Mouse (Mus musculus): ENCODE data around the gene Tmcc2.

The Tmcc2 gene

DNA sequence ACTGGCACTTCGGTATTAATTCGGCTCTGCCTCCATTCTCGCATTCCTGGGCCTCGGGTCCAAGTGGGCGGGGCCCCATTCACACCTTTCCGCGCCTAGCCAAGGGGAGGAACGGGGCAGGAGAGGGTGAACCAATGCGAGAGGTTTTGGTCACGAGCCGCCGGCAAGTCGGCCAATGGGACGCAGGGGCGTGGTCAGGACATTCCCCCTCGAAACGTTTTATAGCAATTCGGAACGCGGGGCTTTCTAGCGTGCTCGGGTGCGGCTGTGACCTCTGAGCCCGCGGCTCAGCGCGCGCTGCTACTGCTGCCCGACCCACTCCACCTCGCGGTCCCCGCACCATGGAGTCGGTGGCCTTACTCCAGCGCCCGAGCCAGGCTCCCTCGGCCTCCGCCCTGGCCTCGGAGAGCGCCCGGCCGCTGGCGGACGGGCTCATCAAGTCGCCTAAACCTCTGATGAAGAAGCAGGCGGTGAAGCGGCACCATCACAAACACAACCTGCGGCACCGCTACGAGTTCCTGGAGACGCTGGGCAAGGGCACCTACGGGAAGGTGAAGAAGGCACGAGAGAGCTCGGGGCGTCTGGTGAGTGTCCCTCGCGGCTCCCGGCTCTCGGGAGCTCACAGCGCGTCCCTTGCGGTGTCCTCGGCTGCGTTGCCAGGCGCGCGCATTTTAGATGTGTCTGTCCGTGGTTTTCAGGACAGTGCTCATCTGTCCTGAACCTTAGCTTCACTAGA is 75.0 kb downstream of the Tmcc2 start, which contains the start of gene Nuak2:
Gene Nuak2 (plus strand): TSS at position 238 of the 736 bp plus-strand sequence.
- DNase-seq (ENCODE audit: low spot score) = peak; percentile 74

DNA sequence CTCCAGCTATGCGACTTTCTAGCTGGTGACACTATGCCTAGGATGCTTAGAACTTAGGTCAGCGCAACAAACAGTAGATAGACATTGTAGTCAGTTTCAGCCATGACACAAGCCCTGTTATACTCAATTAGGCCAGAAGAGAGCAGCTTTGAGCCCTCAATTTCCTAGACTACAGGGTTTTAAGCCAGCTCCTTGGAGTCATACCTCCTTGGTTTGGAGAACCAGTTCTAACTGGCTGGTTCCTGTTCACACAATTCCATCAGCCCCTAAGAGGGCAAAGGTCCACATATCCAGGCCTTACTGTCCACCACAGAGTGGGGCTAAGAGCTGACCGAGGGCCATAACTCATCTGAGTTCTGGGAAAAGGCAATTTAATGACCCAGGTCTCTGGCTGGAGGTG is 78.4 kb downstream of the Tmcc2 start:
- peak; percentile 33 for DNase-seq (ENCODE audit: low spot score)

DNA sequence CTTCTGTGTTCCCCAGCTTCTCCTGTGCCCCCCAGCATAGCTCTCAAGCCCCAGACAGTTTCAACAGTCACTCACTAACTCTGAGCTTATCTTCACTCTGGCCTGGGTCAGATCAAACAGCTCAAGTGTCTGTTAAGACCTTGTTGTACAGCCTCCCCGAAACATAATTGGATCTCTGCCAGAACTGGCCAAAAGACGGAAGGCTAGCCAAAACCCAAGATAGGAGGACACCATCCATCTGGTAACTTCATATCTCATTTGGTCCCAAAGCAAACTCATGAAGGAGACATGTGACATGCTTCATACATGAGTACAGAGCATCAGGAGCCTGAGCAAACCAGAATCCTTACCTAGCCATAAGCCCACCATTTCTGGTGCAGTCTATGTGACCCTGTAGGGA is 79.0 kb downstream of the Tmcc2 start:
- DNase-seq (ENCODE audit: low spot score) = no peak

DNA sequence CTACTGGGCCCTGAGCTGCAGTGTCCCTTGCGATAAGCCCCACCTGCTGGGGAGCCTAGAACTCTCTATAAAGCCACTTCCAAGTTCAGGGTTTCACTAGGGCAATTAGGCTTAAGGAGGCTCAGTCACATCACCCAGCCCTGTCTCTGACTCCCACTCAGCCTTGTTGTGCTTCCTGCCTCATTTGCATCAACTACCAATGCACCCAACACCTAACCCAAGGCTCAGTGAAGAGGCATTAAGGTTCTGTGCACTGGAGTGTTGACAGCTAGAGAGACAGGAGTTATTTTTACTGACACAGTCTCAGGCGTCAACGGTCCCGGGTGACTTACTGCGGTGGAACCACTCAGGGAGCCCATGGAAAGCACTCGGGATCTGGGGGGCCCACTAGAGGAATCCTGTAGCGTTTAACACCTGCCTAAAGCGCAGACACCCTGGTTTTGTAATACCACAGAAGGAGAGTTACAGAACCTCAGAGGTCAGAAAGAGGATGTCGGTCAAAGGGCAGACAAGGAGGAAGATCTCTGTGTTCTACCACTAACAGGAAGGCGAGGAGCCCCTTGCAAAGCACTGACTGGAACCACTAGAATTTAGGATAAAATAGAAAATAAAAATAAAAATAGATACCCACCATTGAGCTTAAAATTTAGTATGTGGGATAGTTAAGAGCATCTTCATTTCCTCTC is 79.8 kb downstream of the Tmcc2 start:
- DNase-seq (ENCODE audit: low spot score) = peak; percentile 19

DNA sequence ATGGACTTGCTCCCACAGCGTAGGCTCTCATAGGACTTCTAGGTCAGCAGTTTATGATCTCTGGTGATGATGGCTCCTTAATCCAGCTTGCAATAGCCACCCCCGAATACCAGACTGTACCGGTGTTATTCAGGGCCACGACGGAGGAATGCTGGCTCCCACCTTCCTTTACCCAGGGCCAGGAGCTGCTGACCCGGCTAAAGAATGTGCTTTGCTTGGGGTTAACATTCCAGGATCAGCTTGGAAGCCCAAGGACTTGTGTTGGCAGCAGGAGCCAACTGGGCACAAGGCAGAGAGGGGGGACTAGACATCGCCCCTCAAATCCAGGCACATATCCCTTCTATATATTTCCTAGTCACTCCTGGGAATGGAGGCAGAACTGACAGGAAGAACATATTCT is 80.3 kb downstream of the Tmcc2 start:
- DNase-seq (ENCODE audit: low spot score) = no peak

DNA sequence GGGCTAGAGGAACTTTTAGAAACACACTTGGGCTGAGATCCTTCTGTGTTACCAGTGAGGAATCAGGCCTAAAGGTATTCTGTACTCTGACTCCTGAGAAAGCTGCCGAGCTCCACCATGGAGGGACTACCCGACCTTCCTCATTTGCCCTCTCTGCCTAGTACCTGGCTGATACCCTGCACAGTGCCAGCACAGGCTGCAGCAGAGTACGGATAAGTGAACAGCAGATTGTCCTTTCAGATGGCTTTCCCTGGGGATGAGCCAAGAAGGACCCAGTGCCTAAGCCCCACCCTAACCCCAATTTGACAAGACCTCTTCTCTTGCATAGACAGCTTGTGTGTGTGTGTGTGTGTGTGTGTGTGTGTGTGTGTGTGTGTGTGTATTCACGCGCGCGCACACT is 82.4 kb downstream of the Tmcc2 start:
- DNase-seq (ENCODE audit: low spot score) = no peak

DNA sequence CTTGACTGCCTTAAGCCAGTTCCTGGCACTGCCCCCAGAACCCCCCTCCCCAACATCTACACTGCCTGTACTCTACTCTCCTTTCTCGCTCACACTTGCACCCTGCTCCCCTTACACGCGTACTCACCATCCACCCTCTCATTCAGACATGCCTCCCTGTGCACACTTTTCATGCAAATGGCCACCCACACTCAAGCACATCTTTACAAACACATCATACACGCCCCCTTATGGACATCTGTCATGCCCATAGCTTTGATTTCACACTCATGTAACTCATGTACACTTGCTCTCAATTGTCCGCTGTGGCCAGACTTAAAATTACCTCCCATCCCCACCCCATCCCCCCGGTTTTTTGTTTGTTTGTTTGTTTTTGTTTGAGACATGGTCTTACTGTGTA is 83.1 kb downstream of the Tmcc2 start:
- DNase-seq (ENCODE audit: low spot score) = no peak

DNA sequence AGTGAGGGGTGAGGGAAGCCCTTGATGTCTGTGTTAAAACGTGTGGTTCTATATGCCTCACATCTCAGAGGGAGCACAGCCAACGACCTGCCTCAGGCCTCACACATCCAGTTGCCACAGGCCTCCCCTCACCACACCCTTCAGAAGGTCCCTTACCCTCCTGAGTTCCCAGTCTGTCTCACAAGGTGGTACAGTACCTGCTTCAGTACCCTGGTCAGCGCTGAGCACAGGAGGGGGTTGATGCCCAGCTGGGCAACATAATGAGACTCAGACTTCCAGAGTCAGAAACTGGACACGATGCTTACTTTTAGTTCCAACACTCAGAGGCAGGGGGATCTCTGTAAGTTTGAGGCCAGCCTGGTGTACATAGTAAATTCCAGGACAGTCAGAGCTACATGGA is 84.3 kb downstream of the Tmcc2 start:
- DNase-seq (ENCODE audit: low spot score) = no peak
